Mouse (Mus musculus) stomach, embryonic 14.5 days (tissue): ENCODE data around the gene Gm20388. TPM values are rescaled to one million over a fixed set of nuclear protein-coding genes. Genes with fewer than 3 reads are reported as not detected.

Experiments used
- ATAC-seq: fragments of 200-750 bp; cut with Nextera tagmentation; 2 replicates; pipeline ENCODE4 v1.8.0; 2017; ENCODE audit warnings: low read depth, moderate TSS enrichment; ENCODE audit not compliant: insufficient number of reproducible peaks, insufficient read depth, low FRiP score
- H3K27ac ChIP-seq: fragments of 300-500 bp; sonication (generic); 2 replicates; pipeline ENCODE4 v1.5.1; 2014; ENCODE audit warnings: mild to moderate bottlenecking, low read length, moderate library complexity, mixed read lengths
- H3K27me3 ChIP-seq: fragments of 300-500 bp; sonication (generic); 2 replicates; pipeline ENCODE4 v1.6.1; 2014; ENCODE audit warnings: low read length, control low read depth, mixed read lengths; ENCODE audit not compliant: control insufficient read depth, insufficient read depth
- H3K36me3 ChIP-seq: fragments of 300-500 bp; sonication (generic); 2 replicates; pipeline ENCODE4 v1.6.1; 2014; ENCODE audit warnings: mild to moderate bottlenecking, control low read depth, low read length, moderate library complexity, mixed read lengths; ENCODE audit not compliant: control insufficient read depth, insufficient read depth
- H3K4me1 ChIP-seq: fragments of 300-500 bp; sonication (generic); 2 replicates; pipeline ENCODE4 v1.6.1; 2014; ENCODE audit warnings: low read length, control low read depth, mixed read lengths; ENCODE audit not compliant: control insufficient read depth, insufficient read depth
- H3K4me2 ChIP-seq: fragments of 300-500 bp; sonication (generic); replicated peaks from 2 replicates; pipeline ENCODE4 v1.6.1; 2014; ENCODE audit warnings: low read depth, low read length, control low read depth
- H3K4me3 ChIP-seq: fragments of 300-500 bp; sonication (generic); 2 replicates; pipeline ENCODE4 v1.5.1; 2014; ENCODE audit warnings: low read depth, low read length, control low read depth
- H3K9ac ChIP-seq: fragments of 300-500 bp; sonication (generic); replicated peaks from 2 replicates; pipeline ENCODE4 v1.6.1; 2014; ENCODE audit warnings: low read depth, mild to moderate bottlenecking, control low read depth, low read length, moderate library complexity, mixed read lengths
- H3K9me3 ChIP-seq: fragments of 300-500 bp; sonication (generic); 2 replicates; pipeline ENCODE4 v1.6.1; 2016; ENCODE audit warnings: low read depth, low read length, control low read depth; ENCODE audit not compliant: control insufficient read depth
- WGBS: fragments of 180-500 bp; shearing (Covaris S2); extraction: QIAGEN DNeasy Blood & Tissue Kit; methylation state at CpG from one replicate; pipeline ENCODE4 v1.1.7; 2014; 5-methylcytosine and 5-hydroxymethylcytosine counted together
- polyA plus RNA-seq: library from polyadenylated mRNA; unstranded; fragments of >200 nt; fragmentation: Nextera tagmentation; extraction: Ambion mirVana; gene quantifications from 2 replicates; pipeline ENCODE4 v1.2.1, GENCODE M21; 2014

Gm20388 gene
- polyA plus RNA-seq, 1 experiment from 2014 or later = 11.4 TPM

DNA sequence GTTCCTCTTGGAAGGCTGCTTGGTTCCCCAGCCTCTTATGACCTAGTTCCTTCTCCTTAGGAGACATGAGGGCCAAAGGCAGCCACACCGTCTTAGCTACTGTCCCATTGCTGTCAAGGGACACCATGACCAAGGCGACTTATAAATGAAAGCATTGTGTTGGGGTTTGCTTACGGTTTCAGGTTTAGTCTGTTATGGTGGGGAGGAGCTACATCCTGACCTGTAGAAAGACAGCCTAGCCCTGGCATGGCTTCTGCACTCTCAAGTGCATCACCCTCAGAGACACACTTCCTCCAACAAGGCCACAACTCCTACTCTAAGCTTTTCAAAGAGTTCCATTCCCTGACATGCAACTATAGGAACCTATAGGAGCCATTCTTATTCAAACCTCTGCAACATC lies 2794.0 kb downstream of the Gm20388 start:
- ATAC-seq = no peak
- no peak overlapping the region for H3K4me2 ChIP-seq
- H3K36me3 ChIP-seq = no peaks in the 10 kb centered on the region
- H3K9me3 ChIP-seq = no peaks in the 10 kb centered on the region
- H3K27me3 ChIP-seq = no peaks in the 10 kb centered on the region
- WGBS = 86% methylated on average over 3 of the region's 3 CpGs
- H3K4me1 ChIP-seq = 0 out of 2 replicates have a peak, but pooled peaks cover 4% of the 10 kb centered on the region
- H3K9ac ChIP-seq = no peak overlapping the region
- no peak overlapping the region for H3K27ac ChIP-seq
- H3K4me3 ChIP-seq = no peak overlapping the region

DNA sequence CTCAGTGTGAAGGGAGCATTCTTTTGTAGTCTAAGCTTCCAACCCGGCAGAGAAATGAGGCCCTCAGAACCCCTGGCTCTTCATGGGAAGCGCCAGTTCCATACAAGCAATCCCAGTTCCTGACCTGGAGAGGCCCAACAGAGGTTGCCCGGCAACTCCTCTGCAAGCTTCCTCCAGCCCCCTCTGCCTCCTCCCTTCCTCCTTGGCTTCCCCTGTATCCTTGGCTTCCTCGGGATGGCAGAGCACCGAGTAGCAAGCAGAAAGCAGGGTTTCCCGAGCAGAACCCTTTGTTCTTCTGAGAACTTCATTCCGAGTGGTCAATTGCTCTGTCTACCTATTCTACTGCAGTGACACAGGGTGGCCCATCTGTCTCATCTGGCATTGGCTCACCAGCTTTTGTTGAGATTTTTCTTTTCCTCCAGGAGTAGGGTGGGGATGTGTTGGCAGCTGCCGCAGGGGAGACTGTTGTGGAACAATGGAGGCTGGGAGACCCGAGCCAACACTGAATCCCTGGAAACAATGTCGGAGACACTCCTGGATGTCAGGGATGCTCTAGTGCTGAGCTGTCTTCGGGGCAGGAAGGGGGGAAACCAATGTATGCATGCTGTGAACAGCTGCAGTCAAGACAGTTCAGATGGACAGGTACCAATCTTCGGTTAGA lies 2795.4 kb downstream of the Gm20388 start:
- no peak for ATAC-seq
- Histone ChIP-seq H3K4me1 (0 out of 2 replicates have a peak, but pooled peaks cover 4% of the 10 kb centered on the region), H3K4me3 (no peak overlapping the region), H3K27me3 (no peaks in the 10 kb centered on the region), H3K4me2 (no peak overlapping the region), H3K9ac (no peak overlapping the region), H3K9me3 (no peaks in the 10 kb centered on the region), H3K36me3 (no peaks in the 10 kb centered on the region), H3K27ac (no peak overlapping the region)
- 50% methylated on average over 12 of the region's 12 CpGs for WGBS

DNA sequence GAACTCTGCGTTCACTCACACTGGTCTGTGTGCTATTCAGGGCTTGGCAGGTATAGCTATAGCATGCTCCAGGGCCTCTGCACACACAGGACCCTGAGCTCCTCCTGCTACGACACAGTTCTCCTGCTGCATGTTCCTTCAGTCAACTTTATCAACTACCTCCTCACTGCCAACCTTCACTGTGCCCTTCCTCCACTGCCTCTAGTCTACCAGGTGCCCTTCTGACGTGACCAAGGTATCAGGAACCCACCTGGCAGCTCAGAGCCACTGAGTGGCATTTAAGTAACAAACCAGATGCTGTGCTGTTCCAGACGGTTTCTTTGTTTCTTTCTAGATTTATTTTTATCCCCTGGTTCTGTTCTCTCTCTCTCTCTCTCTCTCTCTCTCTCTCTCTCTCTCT lies 2796.5 kb downstream of the Gm20388 start:
- H3K36me3 ChIP-seq = no peaks in the 10 kb centered on the region
- no peaks in the 10 kb centered on the region for H3K9me3 ChIP-seq
- 0 out of 2 replicates have a peak, but pooled peaks cover 4% of the 10 kb centered on the region for H3K4me1 ChIP-seq
- WGBS = 47% methylated on average over 4 of the region's 4 CpGs
- no peaks in the 10 kb centered on the region for H3K27me3 ChIP-seq
- H3K4me3 ChIP-seq = no peak overlapping the region
- H3K27ac ChIP-seq = no peak overlapping the region
- ATAC-seq = no peak
- no peak overlapping the region for H3K9ac ChIP-seq
- no peak overlapping the region for H3K4me2 ChIP-seq

DNA sequence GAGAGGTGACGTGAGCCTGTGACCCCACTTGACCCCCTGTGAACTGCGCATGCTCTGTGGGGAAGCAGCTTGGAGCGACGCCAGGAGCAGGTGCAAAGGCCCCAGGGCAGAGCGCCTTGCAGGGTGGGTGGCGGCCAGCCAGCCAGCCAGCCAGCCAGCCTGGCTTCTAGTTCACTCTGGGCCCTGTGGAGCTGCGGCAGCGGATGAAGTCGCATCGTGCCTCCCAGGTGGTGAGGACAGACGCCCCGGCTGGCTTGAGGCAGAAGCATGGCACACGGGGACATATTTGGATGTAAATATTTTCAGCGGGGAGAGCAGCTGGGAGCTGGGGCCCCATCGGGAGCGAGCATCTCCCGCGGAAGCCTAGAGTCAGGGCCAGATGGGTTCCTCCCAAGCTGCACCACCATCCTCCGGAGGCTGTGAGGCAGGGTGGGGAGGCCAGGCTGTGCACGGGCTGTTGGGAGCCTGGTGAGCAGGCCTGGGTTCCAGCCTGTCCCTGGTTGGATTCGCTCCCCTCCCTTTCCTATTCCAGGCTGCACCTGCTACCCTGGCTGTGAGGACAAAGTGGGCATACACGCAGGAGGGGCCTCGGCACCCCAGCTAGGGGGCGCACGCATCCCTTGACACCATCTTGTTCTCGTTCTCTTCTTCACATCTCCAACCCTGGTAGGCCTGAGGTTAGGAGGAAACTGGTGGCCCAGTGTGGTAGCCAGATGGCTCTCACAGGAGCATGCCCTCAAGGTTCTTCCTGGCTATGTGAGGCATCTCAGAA lies 2798.9 kb downstream of the Gm20388 start:
- ATAC-seq = 0 out of 2 replicates have a peak, but pooled peaks have one; percentile 29
- Histone ChIP-seq H3K4me1 (no peaks in the 10 kb centered on the region), H3K36me3 (no peaks in the 10 kb centered on the region), H3K9ac (no peak overlapping the region), H3K27me3 (no peaks in the 10 kb centered on the region), H3K4me3 (no peak overlapping the region), H3K9me3 (no peaks in the 10 kb centered on the region), H3K27ac (no peak overlapping the region), H3K4me2 (no peak overlapping the region)
- WGBS = 42% methylated on average over 26 of the region's 26 CpGs

DNA sequence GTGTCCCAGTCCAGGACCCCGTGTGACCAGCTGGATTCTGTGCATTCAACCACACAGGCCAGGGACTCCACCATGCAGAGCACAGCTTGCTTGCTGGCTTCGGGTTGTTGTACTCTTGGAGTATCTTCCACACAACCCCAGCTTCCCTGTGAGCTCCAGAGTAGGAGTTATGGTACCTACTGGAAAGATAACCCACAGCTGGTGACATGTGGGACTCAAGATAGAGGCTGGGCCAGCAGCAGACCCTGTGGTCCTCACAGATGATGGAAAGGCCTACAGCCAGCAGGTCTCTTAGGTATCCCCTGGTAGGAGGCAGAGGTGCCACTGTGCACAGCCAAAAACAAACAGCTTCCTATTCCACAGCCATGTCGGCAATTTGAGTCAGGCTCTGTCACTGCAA lies 2800.8 kb downstream of the Gm20388 start:
- H3K4me1 ChIP-seq = no peaks in the 10 kb centered on the region
- no peak overlapping the region for H3K4me2 ChIP-seq
- no peak overlapping the region for H3K27ac ChIP-seq
- H3K27me3 ChIP-seq = no peaks in the 10 kb centered on the region
- H3K9me3 ChIP-seq = no peaks in the 10 kb centered on the region
- no peak overlapping the region for H3K9ac ChIP-seq
- WGBS = 68% methylated on average over 3 of the region's 3 CpGs
- H3K4me3 ChIP-seq = no peak overlapping the region
- ATAC-seq = no peak
- H3K36me3 ChIP-seq = no peaks in the 10 kb centered on the region

DNA sequence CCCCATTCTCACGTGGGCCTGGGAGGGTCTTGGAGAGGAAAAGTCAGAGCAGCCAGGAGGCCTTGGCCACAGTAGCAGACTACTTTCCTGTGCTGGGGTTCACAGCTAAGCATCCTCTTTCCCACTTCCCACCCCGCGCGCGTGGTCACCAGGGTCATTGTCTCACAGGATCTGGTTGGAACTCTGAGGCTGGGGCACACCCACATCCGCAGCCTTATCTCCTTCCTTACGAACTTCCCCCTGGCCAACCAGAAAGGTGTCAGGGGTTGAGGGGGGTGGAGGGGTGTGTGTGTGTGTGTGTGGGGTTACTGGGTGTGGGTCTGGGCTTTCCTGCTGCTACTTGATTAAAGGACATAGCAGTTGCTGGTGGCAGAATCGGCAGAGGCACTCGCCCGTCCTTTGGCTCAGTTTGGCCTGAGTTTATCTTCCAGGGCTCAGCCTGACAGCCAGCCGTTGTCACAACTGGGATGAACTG lies 2801.3 kb downstream of the Gm20388 start:
- Histone ChIP-seq H3K9ac (no peak overlapping the region), H3K4me1 (no peaks in the 10 kb centered on the region), H3K27ac (no peak overlapping the region), H3K27me3 (no peaks in the 10 kb centered on the region), H3K36me3 (no peaks in the 10 kb centered on the region), H3K9me3 (no peaks in the 10 kb centered on the region), H3K4me2 (no peak overlapping the region), H3K4me3 (no peak overlapping the region)
- 50% methylated on average over 11 of the region's 11 CpGs for WGBS
- ATAC-seq = no peak

DNA sequence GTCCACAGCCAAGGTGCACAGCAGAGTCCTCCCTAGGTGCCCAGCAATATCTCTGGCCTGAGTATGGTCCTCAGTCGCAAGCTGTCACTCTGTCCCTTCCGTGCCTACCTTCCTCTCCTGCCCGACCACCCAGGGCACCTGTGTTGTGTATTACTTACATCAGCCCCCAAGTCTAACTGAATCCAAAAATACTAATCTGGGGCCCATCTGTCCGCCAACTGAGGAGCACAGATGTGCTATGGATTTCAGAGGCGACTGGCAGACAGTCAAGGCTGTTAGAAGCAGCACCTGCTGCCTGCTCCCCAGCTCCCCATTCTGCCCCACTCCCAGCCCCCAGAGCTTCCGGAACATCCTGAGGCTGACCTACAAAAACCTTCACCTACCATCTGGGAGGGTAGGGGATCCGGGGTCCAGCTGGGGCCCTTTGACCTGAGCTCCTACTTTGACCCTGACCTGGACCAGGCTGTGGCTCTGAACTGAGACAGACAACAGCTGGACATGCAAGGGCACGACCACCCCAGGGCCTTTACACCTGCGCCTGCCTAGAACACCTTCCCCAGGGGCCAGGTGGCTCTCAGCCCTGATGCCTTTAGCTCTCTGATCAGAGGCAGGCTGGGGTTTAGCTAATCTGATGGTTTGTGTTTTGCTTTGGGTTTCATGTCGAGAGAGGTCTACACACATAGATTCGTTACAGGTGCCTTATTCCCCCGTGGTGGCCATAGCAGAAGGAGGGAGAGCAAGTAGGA lies 2801.9 kb downstream of the Gm20388 start:
- no peaks in the 10 kb centered on the region for H3K4me1 ChIP-seq
- no peaks in the 10 kb centered on the region for H3K9me3 ChIP-seq
- no peak overlapping the region for H3K9ac ChIP-seq
- H3K27me3 ChIP-seq = no peaks in the 10 kb centered on the region
- no peak overlapping the region for H3K27ac ChIP-seq
- no peak for ATAC-seq
- H3K4me2 ChIP-seq = no peak overlapping the region
- H3K4me3 ChIP-seq = no peak overlapping the region
- 66% methylated on average over 12 of the region's 12 CpGs for WGBS
- H3K36me3 ChIP-seq = no peaks in the 10 kb centered on the region

DNA sequence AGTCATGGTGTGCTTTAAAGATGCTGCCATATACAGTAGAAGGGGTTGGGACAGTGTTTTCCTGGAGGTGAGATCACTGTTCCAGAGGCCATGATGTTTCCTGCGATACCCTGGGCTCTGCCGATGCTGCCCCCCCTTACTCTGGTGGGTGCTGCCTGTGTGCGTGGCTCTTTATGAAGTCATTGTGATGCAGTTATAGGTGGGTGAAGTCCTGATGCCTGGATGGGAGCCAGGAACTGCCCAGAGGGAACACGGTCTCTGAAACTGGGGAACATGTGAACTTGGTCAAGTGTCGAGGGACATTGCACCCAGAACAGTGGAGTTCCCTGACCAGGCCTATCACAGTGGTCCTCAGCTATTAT lies 2802.5 kb downstream of the Gm20388 start:
- 89% methylated on average over 5 of the region's 5 CpGs for WGBS
- no peaks in the 10 kb centered on the region for H3K4me1 ChIP-seq
- H3K9me3 ChIP-seq = no peaks in the 10 kb centered on the region
- no peaks in the 10 kb centered on the region for H3K36me3 ChIP-seq
- no peak overlapping the region for H3K27ac ChIP-seq
- ATAC-seq = no peak
- no peaks in the 10 kb centered on the region for H3K27me3 ChIP-seq
- H3K4me3 ChIP-seq = no peak overlapping the region
- H3K9ac ChIP-seq = no peak overlapping the region
- H3K4me2 ChIP-seq = no peak overlapping the region
